Mouse (Mus musculus) hindbrain, postnatal 0 days (tissue): ENCODE results near the gene Blnk. TPM values are rescaled to one million over a fixed set of nuclear protein-coding genes. Genes with fewer than 3 reads are reported as not detected.

Experiments
- ATAC-seq: fragments of 200-750 bp; cut with Nextera tagmentation; 2 replicates; pipeline ENCODE4 v1.8.0; 2017; ENCODE audit warnings: mild to moderate bottlenecking, moderate TSS enrichment, moderate library complexity
- DNase-seq: peaks from one replicate; pipeline ENCODE4 v3.0.0-alpha.2; 2015; ENCODE audit warnings: low spot score
- H3K27ac ChIP-seq: fragments of 300-500 bp; sonication (generic); 2 replicates; pipeline ENCODE4 v1.5.1; 2014; ENCODE audit warnings: mild to moderate bottlenecking
- H3K27me3 ChIP-seq: fragments of 300-500 bp; sonication (generic); 2 replicates; pipeline ENCODE4 v1.6.1; 2014; ENCODE audit warnings: low read length, mixed read lengths; ENCODE audit not compliant: insufficient read depth
- H3K36me3 ChIP-seq: fragments of 300-500 bp; sonication (generic); 2 replicates; pipeline ENCODE4 v1.6.1; 2014; ENCODE audit warnings: low read length, mixed read lengths; ENCODE audit not compliant: insufficient read depth
- H3K4me1 ChIP-seq: fragments of 300-500 bp; sonication (generic); 2 replicates; pipeline ENCODE4 v1.6.1; 2014; ENCODE audit warnings: antibody characterized with exemption, low read length, mixed read lengths; ENCODE audit not compliant: insufficient read depth
- H3K4me2 ChIP-seq: fragments of 300-500 bp; sonication (generic); 2 replicates; pipeline ENCODE4 v1.6.1; 2014; ENCODE audit warnings: low read depth, mild to moderate bottlenecking, low read length, moderate library complexity, mixed read lengths
- H3K4me3 ChIP-seq: fragments of 300-500 bp; sonication (generic); 2 replicates; pipeline ENCODE4 v1.5.1; 2014; ENCODE audit warnings: low read length
- H3K9ac ChIP-seq: fragments of 300-500 bp; sonication (generic); replicated peaks from 2 replicates; pipeline ENCODE4 v1.6.1; 2014; ENCODE audit warnings: mild to moderate bottlenecking, low read length, moderate library complexity, mixed read lengths
- H3K9me3 ChIP-seq: fragments of 300-500 bp; sonication (generic); 2 replicates; pipeline ENCODE4 v1.6.1; 2016; ENCODE audit warnings: low read length, mixed read lengths
- CTCF ChIP-seq: IDR thresholded peaks from 2 replicates; pipeline ENCODE4 v1.5.1; 2016; ENCODE audit warnings: antibody characterized with exemption, control low read depth, low read depth
- WGBS: fragments of 180-500 bp; shearing (Covaris S2); extraction: QIAGEN DNeasy Blood & Tissue Kit; methylation state at CpG from one replicate; pipeline ENCODE4 v1.1.7; 2014; 5-methylcytosine and 5-hydroxymethylcytosine counted together
- polyA plus RNA-seq: library from polyadenylated mRNA; unstranded; fragments of >200 nt; fragmentation: Nextera tagmentation; extraction: Ambion mirVana; gene quantifications from 2 replicates; pipeline ENCODE4 v1.2.1, GENCODE M21; 2015
- total RNA-seq: library from RNA; depleted of rRNA; stranded (reverse); fragments of >200 nt; gene quantifications from 2 replicates; pipeline ENCODE4 v1.2.3, GENCODE M21; 2014

Blnk gene
- total and polyA plus RNA-seq, 2 experiments from 2014 or later: 0.05 to 1.4 TPM

- H3K4me1 ChIP-seq: no peaks in the 10 kb centered on the region
- WGBS: 95% methylated on average over 5 of the region's 5 CpGs
- ATAC-seq: no peak
Observed at GRCm38 (mm10) chr19:40993356-40993755, 979 bp downstream of the Blnk start.

GRCm38 (mm10) chr19:40992517-40993044 is 1.8 kb downstream of the Blnk start:
- no peaks in the 10 kb centered on the region for H3K4me1 ChIP-seq
- no peak overlapping the region for H3K4me3 ChIP-seq
- no peaks in the 10 kb centered on the region for H3K27me3 ChIP-seq
- H3K9me3 ChIP-seq: no peaks in the 10 kb centered on the region
- no peak overlapping the region for H3K9ac ChIP-seq
- no peak for TF ChIP-seq CTCF
- DNase-seq: peak; percentile 15
- H3K4me2 ChIP-seq: no peak overlapping the region
- no peak for ATAC-seq
- 57% methylated on average over 8 of the region's 8 CpGs for WGBS
- H3K36me3 ChIP-seq: no peaks in the 10 kb centered on the region
- H3K27ac ChIP-seq: no peak overlapping the region

More at GRCm38 (mm10) chr19:40993356-40993755, 979 bp downstream of the Blnk start:
- no peak overlapping the region for H3K27ac ChIP-seq
- no peak overlapping the region for H3K9ac ChIP-seq
- no peaks in the 10 kb centered on the region for H3K36me3 ChIP-seq
- H3K4me2 ChIP-seq: no peak overlapping the region
- no peak for TF ChIP-seq CTCF
- no peaks in the 10 kb centered on the region for H3K9me3 ChIP-seq
- H3K27me3 ChIP-seq: no peaks in the 10 kb centered on the region
- no peak for DNase-seq
- no peak overlapping the region for H3K4me3 ChIP-seq

- no peak for ATAC-seq
- H3K27me3 ChIP-seq: no peaks in the 10 kb centered on the region
- 66% methylated on average over 11 of the region's 11 CpGs for WGBS
Observed at GRCm38 (mm10) chr19:40992096-40992495, 2.2 kb downstream of the Blnk start.

GRCm38 (mm10) chr19:40991626-40992025 is 2.7 kb downstream of the Blnk start:
- no peak for TF ChIP-seq CTCF

More at GRCm38 (mm10) chr19:40992096-40992495, 2.2 kb downstream of the Blnk start:
- DNase-seq: no peak
- Histone ChIP-seq H3K9me3 (no peaks in the 10 kb centered on the region), H3K4me2 (no peak overlapping the region), H3K36me3 (no peaks in the 10 kb centered on the region), H3K9ac (no peak overlapping the region), H3K4me3 (no peak overlapping the region), H3K27ac (no peak overlapping the region), H3K4me1 (no peaks in the 10 kb centered on the region)
- no peak for TF ChIP-seq CTCF

GRCm38 (mm10) chr19:40990781-40991343 is 3.5 kb downstream of the Blnk start:
- TF ChIP-seq CTCF: no peak
- Histone ChIP-seq H3K27ac (no peak overlapping the region), H3K4me1 (no peaks in the 10 kb centered on the region), H3K9ac (no peak overlapping the region), H3K9me3 (no peaks in the 10 kb centered on the region), H3K4me2 (no peak overlapping the region), H3K27me3 (no peaks in the 10 kb centered on the region), H3K4me3 (no peak overlapping the region), H3K36me3 (no peaks in the 10 kb centered on the region)
- ATAC-seq (no peak), DNase-seq (no peak)
- 90% methylated on average over 17 of the region's 17 CpGs for WGBS

More at GRCm38 (mm10) chr19:40991626-40992025, 2.7 kb downstream of the Blnk start:
- no peak overlapping the region for H3K4me2 ChIP-seq
- DNase-seq: no peak
- H3K4me1 ChIP-seq: no peaks in the 10 kb centered on the region
- no peaks in the 10 kb centered on the region for H3K36me3 ChIP-seq
- no peak overlapping the region for H3K27ac ChIP-seq
- H3K9me3 ChIP-seq: no peaks in the 10 kb centered on the region
- H3K9ac ChIP-seq: no peak overlapping the region
- no peak overlapping the region for H3K4me3 ChIP-seq
- ATAC-seq: no peak
- 70% methylated on average over 7 of the region's 7 CpGs for WGBS
- no peaks in the 10 kb centered on the region for H3K27me3 ChIP-seq

GRCm38 (mm10) chr19:40989961-40990600 is 4.3 kb downstream of the Blnk start:
- DNase-seq (no peak), ATAC-seq (no peak)
- no peak overlapping the region for H3K9ac ChIP-seq
- H3K9me3 ChIP-seq: no peaks in the 10 kb centered on the region
- H3K27me3 ChIP-seq: no peaks in the 10 kb centered on the region
- no peak for TF ChIP-seq CTCF
- no peaks in the 10 kb centered on the region for H3K4me1 ChIP-seq
- no peaks in the 10 kb centered on the region for H3K36me3 ChIP-seq
- no peak overlapping the region for H3K27ac ChIP-seq
- no peak overlapping the region for H3K4me2 ChIP-seq
- no peak overlapping the region for H3K4me3 ChIP-seq
- 80% methylated on average over 9 of the region's 9 CpGs for WGBS

GRCm38 (mm10) chr19:40988856-40989255 is 5.5 kb downstream of the Blnk start:
- ATAC-seq: no peak
- no peak for TF ChIP-seq CTCF
- no peak overlapping the region for H3K9ac ChIP-seq
- 82% methylated on average over 5 of the region's 5 CpGs for WGBS
- H3K4me3 ChIP-seq: no peak overlapping the region
- no peak overlapping the region for H3K27ac ChIP-seq
- no peak overlapping the region for H3K4me2 ChIP-seq
- no peaks in the 10 kb centered on the region for H3K9me3 ChIP-seq
- no peaks in the 10 kb centered on the region for H3K27me3 ChIP-seq
- no peaks in the 10 kb centered on the region for H3K36me3 ChIP-seq
- DNase-seq: no peak
- H3K4me1 ChIP-seq: no peaks in the 10 kb centered on the region
